Mouse (Mus musculus) embryonic fibroblast, embryonic 13.5 days (primary cell): ENCODE measurements around the gene P4ha2. TPM values are rescaled to one million over a fixed set of nuclear protein-coding genes. Genes with fewer than 3 reads are reported as not detected.

ENCODE experiments used
- H3K27ac ChIP-seq: 2 replicates; pipeline ENCODE4 v1.5.1; 2012; ENCODE audit warnings: low read length, control low read depth, inconsistent platforms; ENCODE audit not compliant: insufficient read depth
- H3K4me1 ChIP-seq: 2 replicates; pipeline ENCODE4 v1.6.1; 2011; ENCODE audit warnings: low read length; ENCODE audit not compliant: control insufficient read depth, insufficient read depth
- H3K4me3 ChIP-seq: 2 replicates; pipeline ENCODE4 v1.5.1; 2011; ENCODE audit warnings: mild to moderate bottlenecking, control low read depth, low read length; ENCODE audit not compliant: insufficient read depth
- CTCF ChIP-seq: IDR thresholded peaks from 2 replicates; pipeline ENCODE4 v1.5.1; 2011; ENCODE audit warnings: mild to moderate bottlenecking, control low read depth, low read length, moderate library complexity, borderline replicate concordance; ENCODE audit not compliant: insufficient read depth
- POLR2A ChIP-seq: IDR thresholded peaks from 2 replicates; pipeline ENCODE4 v1.6.1; 2011; ENCODE audit warnings: low read depth, mild to moderate bottlenecking, control low read depth, low read length, moderate library complexity
- polyA plus RNA-seq: library from polyadenylated mRNA; stranded (reverse); fragments of >200 nt; gene quantifications from 2 replicates; pipeline ENCODE4 v1.2.4, GENCODE M21; 2011; ENCODE audit warnings: low read depth; ENCODE audit not compliant: missing spikeins, insufficient read length

Gene P4ha2
- polyA plus RNA-seq, 1 experiment, result 76.7 TPM

- no peaks in the 10 kb centered on the region; the same call in 1 of the 2 replicates for H3K4me1 ChIP-seq
- TF ChIP-seq CTCF (peak; percentile 96), POLR2A (no peak)
- H3K27ac ChIP-seq, result no peak overlapping the region
These were observed 45.0 kb downstream of the P4ha2 start for GRCm38 (mm10) chr11:54144886-54145285.

GRCm38 (mm10) chr11:54145990-54146389 is 46.1 kb downstream of the P4ha2 start:
- Histone ChIP-seq H3K4me1 (no peaks in the 10 kb centered on the region; the same call in 1 of the 2 replicates), H3K4me3 (no peak overlapping the region), H3K27ac (no peak overlapping the region)
- TF ChIP-seq CTCF (no peak), POLR2A (no peak)

More at GRCm38 (mm10) chr11:54144886-54145285, 45.0 kb downstream of the P4ha2 start:
- H3K4me3 ChIP-seq, result no peak overlapping the region

- Histone ChIP-seq H3K27ac (no peak overlapping the region), H3K4me1 (no peaks in the 10 kb centered on the region), H3K4me3 (no peak overlapping the region)
- TF ChIP-seq CTCF (no peak), POLR2A (no peak)
These were observed 50.0 kb downstream of the P4ha2 start for GRCm38 (mm10) chr11:54149791-54150465.

GRCm38 (mm10) chr11:54151141-54151540 is 51.2 kb downstream of the P4ha2 start:
- no peak overlapping the region for H3K27ac ChIP-seq
- H3K4me1 ChIP-seq, result no peaks in the 10 kb centered on the region; the same call in 1 of the 2 replicates
- TF ChIP-seq CTCF (no peak), POLR2A (no peak)
- no peak overlapping the region for H3K4me3 ChIP-seq

- no peak overlapping the region for H3K27ac ChIP-seq
- no peak overlapping the region for H3K4me3 ChIP-seq
- TF ChIP-seq POLR2A, result no peak
- TF ChIP-seq CTCF, result no peak
- H3K4me1 ChIP-seq, result no peaks in the 10 kb centered on the region; the same call in 1 of the 2 replicates
These were observed 53.1 kb downstream of the P4ha2 start for GRCm38 (mm10) chr11:54152957-54153356.

- H3K4me3 ChIP-seq, result no peak overlapping the region
- H3K4me1 ChIP-seq, result no peaks in the 10 kb centered on the region; the same call in 1 of the 2 replicates
- TF ChIP-seq POLR2A (no peak), CTCF (no peak)
- no peak overlapping the region for H3K27ac ChIP-seq
These were observed 56.0 kb downstream of the P4ha2 start for GRCm38 (mm10) chr11:54155864-54156263.

- Histone ChIP-seq H3K4me1 (no peaks in the 10 kb centered on the region; the same call in 1 of the 2 replicates), H3K27ac (no peak overlapping the region), H3K4me3 (no peak overlapping the region)
- TF ChIP-seq POLR2A, result no peak
- TF ChIP-seq CTCF, result no peak
These were observed 56.6 kb downstream of the P4ha2 start for GRCm38 (mm10) chr11:54156504-54156903.

GRCm38 (mm10) chr11:54157586-54157985 is 57.7 kb downstream of the P4ha2 start:
- no peak overlapping the region for H3K4me3 ChIP-seq
- no peaks in the 10 kb centered on the region; the same call in 1 of the 2 replicates for H3K4me1 ChIP-seq
- no peak for TF ChIP-seq CTCF
- TF ChIP-seq POLR2A, result no peak
- H3K27ac ChIP-seq, result no peak overlapping the region

GRCm38 (mm10) chr11:54160435-54160834 is 60.5 kb downstream of the P4ha2 start:
- Histone ChIP-seq H3K27ac (no peak overlapping the region), H3K4me1 (no peaks in the 10 kb centered on the region; the same call in 1 of the 2 replicates), H3K4me3 (no peak overlapping the region)
- TF ChIP-seq POLR2A, result no peak
- TF ChIP-seq CTCF, result no peak

- H3K4me3 ChIP-seq, result no peak overlapping the region
- no peak for TF ChIP-seq CTCF
- TF ChIP-seq POLR2A, result no peak
These were observed 61.0 kb downstream of the P4ha2 start for GRCm38 (mm10) chr11:54160920-54161319.

GRCm38 (mm10) chr11:54161514-54161913 is 61.6 kb downstream of the P4ha2 start:
- Histone ChIP-seq H3K27ac (no peak overlapping the region), H3K4me3 (no peak overlapping the region), H3K4me1 (no peaks in the 10 kb centered on the region)
- no peak for TF ChIP-seq CTCF
- TF ChIP-seq POLR2A, result no peak

More at GRCm38 (mm10) chr11:54160920-54161319, 61.0 kb downstream of the P4ha2 start:
- Histone ChIP-seq H3K27ac (no peak overlapping the region), H3K4me1 (no peaks in the 10 kb centered on the region; the same call in 1 of the 2 replicates)
